Mouse (Mus musculus) small intestine, adult 2 months (tissue): ENCODE results near the gene Hpse2.

ENCODE experiments used
- CTCF ChIP-seq: fragments of 200-500 bp; IDR thresholded peaks from 2 replicates; pipeline ENCODE4 v1.5.1; 2012; ENCODE audit warnings: low read depth, mild to moderate bottlenecking, control low read depth, inconsistent platforms, low read length, moderate library complexity, mixed read lengths; ENCODE audit not compliant: insufficient replicate concordance, insufficient read length; ENCODE audit errors: extremely low read depth
- POLR2A ChIP-seq: fragments of 200-500 bp; IDR thresholded peaks from 2 replicates; pipeline ENCODE4 v1.6.1; 2012; ENCODE audit warnings: low read depth, mild to moderate bottlenecking, control low read depth, inconsistent platforms, low read length, moderate library complexity

DNA sequence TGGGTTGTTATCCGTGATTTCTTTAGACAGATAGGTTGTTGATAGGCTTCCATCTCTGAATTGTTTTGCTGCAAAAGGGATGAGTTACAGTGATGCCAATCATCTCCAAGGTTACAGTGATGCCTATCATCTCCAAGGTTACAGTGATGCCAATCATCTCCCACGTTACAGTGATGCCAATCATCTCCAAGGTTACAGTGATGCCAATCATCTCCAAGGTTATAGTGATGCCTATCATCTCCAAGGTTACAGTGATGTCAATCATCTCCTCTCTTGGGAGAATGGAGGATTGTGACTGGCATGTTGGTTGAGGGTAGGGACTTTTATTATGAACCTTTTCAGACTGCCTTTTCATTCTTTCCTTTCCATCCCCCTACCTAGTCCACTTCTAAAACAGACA, 570.4 kb downstream of the Hpse2 start:
- TF ChIP-seq CTCF (no peak), POLR2A (no peak)
